Mouse (Mus musculus) adrenal gland, postnatal 14 days (tissue): ENCODE data around the gene Mast1. TPM values are rescaled to one million over a fixed set of nuclear protein-coding genes. Genes with fewer than 3 reads are reported as not detected.

Source experiments
- DNase-seq: peaks from one replicate; pipeline ENCODE4 v3.0.0; 2021; ENCODE audit warnings: mixed read lengths
- total RNA-seq: library from RNA; stranded (reverse); gene quantifications from 2 replicates; pipeline ENCODE4 v1.2.3, GENCODE M21; 2021

Mast1 gene
- total RNA-seq, 1 experiment from 2014 or later = 1.2 TPM

DNA sequence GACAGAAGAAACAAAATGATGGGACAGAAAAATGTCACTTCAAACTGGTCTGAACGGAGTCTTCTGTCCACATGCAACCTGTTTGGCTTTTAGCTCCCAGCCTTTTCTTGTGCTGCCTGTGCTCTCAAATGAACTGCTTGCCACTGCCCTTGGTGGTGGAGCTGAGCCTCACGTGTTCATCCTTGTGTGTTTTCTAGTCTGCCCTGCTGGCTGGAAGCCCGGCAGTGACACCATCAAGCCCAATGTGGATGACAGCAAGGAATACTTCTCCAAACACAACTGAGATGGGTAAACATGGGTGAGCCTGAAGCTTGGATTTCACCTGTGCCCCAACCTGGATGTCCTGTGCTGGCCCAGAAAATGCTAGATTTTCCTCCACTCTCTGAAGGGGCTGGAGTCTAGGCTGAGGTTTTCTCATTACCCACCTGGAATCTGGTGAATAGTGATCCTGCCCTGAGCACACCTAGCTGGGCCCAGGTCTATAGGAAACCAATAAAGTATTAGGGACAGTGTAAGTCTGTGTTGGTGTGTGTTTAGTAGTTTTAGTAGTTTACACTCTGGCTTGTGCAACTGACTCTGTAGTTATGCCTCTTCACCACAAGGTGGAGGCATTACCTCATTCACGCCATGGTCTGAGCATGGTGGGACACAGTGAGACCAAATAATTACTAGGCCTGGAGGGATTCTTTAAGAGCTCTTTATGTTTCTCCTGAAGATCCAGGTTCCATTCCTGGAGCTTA is 36.8 kb upstream of the Mast1 start:
- DNase-seq = peak; percentile 88

DNA sequence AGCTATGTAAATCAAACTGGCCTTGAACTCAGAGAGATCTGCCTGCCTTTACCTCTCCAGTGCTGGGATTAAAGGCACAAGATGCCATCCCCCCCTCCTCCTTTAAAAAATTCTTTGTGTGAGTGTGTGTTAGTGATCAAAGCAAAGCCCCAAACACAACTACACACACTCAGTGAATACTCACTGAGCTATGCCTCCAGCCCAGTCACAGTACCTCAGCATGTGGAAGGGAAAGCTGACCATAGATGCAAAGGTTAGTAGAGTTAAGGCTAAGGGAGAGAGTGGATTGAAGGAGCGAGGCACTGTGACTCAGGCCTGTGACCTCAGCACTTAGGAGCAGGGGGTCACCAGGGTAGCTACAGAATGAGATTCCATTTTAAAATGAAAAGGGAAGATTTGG is 35.9 kb upstream of the Mast1 start:
- no peak for DNase-seq

DNA sequence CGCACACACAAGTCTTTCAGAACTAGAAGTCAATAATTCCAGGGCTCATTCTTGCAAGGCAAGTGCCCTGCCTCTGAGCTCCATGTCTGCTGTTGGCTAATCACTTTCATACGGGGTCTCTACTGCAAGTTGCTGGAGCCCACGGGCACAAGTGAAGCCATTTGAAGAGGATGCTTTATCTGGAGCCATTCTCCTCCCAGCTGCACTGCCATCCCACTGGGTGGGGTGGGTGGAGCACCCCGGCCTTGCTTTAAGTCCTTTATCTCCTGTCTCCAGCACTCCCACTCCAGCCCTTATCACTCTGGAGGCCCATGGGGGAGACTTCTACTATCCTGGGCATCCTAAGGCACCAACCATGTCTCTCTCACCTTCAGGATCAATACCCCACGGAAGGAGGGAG is 33.8 kb upstream of the Mast1 start:
- DNase-seq = no peak

DNA sequence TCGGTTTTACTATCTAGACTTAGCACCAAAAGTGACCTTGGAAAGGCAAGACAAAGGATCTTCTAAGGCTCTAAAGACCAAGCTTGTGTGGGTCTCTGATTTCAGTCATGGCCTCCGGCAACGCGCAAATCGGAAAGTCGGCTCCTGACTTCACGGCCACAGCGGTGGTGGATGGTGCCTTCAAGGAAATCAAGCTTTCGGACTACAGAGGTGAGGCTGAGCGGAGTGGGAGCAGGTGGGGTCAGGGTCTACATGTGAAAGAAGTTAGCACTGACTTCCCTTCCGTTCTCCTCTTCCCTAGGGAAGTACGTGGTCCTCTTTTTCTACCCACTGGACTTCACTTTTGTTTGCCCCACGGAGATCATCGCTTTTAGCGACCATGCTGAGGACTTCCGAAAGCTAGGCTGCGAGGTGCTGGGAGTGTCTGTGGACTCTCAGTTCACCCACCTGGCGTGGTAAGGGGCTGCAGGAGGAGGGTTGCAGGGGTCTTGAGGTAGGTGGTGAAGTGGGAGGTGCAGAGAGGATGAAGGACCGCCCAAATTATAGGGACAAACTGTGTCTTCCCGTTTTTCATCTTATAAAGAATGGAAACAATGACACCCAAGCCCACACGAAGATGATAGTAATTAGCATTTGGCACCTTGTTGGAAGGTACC is 33.1 kb upstream of the Mast1 start:
- no peak for DNase-seq

DNA sequence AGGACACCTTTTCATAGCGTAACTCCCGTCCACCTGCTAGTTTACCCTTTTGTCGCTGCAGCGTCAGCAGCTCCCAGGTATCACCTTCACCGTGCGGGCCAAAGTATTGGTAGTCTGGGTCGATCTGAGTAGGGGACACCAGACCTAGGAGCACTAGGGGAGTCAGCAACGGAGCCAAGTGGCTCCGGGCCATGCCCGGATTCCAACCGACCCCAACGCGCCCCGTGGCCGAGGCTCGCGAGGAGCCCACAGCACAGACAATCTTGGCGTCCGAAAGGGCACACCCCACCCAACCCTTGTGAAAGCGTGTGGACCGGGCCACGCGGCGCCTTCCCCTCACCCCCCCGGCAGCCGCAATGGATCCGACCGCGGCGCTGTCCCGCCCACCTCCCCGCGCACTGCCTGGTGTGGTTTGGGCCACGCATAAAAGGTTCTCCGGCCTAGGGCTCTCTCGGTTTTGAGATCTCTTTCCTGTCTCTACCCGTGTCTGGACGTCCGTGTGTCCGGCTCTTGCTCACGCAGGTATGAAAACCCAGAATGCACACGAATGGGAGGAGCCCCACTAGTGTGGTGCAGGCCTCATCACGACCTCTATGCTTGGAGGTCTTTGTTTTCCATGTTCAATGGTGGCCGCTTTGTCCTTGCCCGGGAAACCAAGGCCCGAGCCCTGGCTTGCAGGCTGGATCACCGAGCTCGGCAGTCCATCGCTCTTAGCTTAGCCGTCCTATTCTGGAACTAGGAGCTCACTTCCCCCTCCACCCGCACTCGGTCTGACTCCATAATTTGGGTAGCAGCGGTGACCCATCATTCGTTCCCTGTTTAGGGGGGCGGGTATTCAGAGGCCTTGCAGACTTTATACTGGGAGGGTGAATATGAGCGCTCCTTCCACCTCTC is 32.3 kb upstream of the Mast1 start, which contains the start of the genes Gm49661, Prdx2 and Rnaseh2a:
Gm49661 (minus strand) TSS at position 193 of the 894 bp plus-strand sequence.
Prdx2 (plus strand) TSS at position 347 of the 894 bp plus-strand sequence.
Rnaseh2a (minus strand) TSS at position 527 of the 894 bp plus-strand sequence.
- peak; percentile 90 for DNase-seq

DNA sequence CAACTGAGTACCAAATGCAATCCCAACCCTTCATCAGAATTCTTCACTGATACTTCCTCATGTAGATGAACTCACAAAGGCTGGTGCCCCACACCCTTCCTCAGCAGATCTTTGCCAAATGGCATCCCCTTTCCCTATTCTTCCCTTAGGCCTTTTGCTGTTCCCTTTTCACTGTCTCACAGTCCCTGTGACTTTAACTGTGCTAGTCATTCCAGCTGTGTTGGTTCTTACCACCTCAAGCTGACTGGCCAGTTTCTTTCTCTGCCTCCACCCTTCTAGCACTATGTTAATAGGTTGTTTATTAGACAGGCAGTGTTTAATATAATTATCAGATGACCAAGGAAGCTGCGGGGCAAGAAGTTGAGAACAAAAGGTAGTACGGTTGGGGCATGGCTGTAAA is 31.5 kb upstream of the Mast1 start:
- DNase-seq = no peak

DNA sequence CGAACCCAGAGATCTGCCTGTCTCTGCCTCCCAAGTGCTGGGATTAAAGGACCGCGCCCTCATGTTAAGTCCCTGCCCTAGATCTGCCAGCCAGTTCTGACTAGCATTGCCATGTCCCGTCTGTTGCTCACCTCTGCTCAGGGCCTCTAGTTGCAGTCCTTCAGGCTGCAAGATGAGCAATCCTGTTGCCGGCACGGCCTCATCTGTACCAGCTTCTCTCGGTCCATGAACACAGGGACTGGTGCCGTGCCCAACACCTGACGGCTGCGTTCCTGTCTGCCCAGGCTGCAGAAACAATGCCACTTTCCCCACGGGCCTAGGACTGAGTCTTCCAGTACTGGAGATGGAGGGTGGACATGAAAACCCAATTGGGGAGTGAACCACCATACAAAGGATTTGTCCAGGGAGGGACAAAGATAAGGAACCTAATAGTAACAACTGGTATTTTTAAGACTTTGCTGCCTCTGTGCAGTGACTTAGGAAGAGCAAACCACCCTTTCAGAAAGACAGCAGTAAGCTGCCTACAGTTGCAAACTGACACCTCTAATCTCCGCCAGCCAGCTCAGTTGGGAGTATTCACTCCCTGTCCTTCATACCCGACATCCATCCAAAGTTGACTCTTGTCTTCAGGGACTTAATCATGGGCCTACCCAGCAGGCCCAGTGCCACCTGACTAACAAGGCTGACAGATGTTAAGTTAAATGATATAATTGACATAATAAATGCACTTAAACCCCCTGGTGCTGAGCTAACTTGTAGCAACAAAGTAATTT is 30.6 kb upstream of the Mast1 start:
- peak; percentile 46 for DNase-seq

DNA sequence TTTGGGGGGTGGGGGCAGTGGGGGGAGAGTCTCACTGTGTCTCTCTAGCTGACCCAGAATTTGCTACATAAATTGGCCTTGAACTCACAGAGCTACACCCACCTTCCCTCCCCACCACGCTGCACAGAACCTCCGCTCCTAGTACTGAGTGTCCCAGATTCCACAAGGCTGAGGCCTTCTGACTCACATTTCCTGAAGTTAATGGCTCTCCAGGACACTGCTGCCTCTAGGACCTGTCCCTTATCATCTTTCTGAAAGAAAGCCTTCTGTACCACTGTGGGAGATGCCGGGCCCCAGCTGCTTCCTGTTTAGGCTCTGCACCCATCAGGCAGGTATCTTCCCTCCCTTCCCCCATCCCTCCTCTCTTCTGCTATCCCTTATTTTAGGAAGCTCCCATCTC is 29.4 kb upstream of the Mast1 start:
- DNase-seq = peak; percentile 73

DNA sequence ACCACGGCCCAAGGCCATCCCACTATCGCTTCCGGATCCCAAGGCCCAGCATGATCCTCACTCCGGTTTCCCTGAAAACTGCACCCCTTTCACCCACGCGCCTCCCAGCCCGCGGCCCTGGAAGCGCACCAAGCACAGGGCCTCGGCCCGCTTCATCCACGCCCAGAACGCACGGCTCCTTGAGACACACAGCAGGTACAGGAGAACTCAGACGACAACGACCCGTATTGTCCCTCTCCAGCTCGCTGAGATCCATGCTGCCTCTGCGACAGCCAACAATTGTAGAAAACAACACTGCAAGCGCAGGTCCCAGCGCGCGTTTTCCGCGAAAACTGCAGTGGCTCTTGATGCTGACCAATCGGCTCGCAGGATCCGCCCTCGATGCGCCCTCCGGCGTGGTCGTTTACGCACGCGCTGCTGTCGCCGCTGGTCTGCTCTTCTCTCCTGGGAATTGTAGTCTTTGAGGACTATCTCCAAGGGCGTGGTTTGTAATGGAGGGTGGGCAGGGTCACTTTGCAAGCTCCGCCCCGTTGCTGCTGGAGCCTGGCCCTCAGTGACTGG is 28.7 kb upstream of the Mast1 start:
- peak; percentile 96 for DNase-seq

DNA sequence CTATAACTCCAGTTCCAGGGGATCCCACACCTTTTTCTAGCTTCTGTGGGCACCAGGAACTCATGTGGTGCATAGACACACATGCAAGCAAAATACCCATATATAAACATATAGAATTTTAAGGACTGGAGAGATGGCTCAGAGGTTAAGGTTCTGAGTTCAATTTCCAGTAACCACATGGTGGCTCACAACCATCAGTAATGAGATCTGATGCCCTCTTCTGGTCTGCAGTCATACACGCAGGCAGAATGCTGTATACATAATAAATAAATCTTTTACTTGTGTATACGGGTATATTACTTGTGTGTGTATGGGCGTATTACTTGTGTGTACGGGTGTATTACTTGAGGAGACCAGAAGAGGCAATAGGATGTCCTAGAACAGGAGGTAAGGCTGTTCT is 26.8 kb upstream of the Mast1 start:
- DNase-seq = no peak

DNA sequence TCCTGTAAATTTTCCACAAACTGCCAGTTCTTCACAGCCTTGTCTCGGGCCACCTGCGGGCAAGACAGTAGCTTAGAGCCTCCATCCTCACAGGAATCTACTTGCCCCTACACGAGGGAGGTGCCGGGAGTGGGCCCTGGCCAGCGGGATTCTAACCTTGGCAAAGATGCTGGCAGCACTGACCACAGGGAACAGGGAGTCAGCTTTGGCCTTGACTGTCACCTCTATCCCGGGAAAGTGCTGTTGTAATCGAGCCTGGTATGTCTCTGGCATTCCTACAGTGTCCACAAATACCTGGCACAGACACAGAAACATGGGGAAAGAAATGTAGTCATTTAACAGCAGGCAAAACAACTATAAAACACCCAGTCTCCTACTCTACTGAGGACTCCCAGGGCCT is 22.7 kb upstream of the Mast1 start:
- peak; percentile 84 for DNase-seq

DNA sequence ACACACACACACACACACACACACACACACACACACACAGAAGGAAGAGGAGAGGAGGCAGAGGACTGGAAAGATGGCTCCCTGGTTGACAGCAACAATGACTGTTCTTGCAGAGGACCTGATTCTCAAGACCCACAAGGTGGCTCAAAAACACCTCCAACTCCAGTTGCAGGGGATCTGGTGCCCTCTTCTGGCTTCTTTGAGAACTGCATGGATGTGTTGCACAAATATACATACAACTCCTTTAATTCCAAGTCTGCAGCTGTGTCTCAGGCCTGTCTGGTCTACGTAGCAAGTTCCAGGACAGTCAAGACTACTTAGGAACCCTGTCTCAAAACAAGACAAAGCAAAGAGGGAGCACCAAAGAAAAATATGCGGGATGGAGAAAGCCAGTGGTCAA is 19.6 kb upstream of the Mast1 start:
- peak; percentile 81 for DNase-seq

DNA sequence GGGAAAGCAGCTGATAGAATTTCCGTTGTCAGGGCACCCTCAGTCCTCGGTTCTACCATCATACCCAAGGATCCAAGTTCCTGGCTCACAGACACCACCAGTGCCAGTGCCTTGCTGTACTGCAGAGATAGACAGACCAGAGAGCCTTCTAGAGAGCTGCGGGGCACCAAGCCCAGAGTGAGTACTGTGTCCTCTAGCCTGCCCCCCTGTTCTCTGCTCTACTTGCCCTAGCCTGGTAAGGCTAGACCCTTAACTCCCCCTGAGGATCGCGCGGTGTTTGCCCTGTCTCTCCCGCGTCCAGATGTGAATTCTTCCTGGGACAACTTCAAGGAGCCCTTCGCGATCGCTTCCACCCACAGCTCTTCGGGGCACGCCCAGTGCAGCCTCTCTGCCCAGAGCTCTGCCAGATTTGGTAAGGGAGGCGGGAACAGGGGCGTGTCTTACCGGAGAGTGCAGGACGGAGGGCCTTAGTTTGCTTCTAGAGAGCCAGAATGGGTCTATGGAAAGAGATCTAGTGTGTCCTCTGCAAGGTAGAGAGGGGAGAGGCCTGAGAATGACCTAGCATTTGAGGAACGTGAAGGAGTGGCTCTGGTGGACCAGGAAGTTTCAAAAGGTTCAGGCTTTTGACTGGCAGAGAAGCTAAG is 15.6 kb upstream of the Mast1 start:
- peak; percentile 80 for DNase-seq

DNA sequence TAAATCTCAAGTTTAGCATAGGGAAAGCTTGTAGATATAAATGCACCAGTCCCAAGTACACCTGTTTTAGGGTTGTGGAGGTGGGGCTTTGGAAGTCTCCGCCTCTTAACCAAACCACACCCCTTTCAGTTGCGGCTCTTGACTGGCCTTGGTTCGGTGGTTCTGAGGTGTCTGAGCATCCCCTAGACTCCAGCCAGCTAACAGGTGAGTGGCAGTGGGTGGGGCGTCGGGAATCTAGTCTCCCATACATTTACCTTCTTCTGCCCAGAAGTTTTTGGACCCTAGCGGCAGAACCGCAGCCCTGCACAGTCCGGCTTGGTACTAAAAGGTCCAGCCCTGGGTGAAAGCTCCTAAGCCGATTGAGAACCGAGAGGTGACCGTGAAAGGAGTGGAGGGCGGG is 12.6 kb upstream of the Mast1 start:
- DNase-seq = no peak

DNA sequence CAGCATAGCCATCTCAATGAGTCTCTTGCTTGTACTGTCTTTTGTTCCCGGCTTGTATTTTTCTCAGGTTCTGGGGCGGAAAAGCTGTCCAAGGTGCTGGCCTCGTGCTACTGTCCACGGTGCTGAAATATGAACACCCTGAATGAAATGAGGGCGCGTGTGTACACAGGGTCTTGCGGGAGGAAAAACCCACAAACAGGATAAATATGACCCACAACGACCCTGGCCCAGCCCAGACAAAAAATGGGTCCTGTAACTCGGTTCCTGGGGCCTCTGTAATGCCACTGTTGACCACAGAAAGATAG is 10.0 kb upstream of the Mast1 start:
- peak; percentile 62 for DNase-seq

DNA sequence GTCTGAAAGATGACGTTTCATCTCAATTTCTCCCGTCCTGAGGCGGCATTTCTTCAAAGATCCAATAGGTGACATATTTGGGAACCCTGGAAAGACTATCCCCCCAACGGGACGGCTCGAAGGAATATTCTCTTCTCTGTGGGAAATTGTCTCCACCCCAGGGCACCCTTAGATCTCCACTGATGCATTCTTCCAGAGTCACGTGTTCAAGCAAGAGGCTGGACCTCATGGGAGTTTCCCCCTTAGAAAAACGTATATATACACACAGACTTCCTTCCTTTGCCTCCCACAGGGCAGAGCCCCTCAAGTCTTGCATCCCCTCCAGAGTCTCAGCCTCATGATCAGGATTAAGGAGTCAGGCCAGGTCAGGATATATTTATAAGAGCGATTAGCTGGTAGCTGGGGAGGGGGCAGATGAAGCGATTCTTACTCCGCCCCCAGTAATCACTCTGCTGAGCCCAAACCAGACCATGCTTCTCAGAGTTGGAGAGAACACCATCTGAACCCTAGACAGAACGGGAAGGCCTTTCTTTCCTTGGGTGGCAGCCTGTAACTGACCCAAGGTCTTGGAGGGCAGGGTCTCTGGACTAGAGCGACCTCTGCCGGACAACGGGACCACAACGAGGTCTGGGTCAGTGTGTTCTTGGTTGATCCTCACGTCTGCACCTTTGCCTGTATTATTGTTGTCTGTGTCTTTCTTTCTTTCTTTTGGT is 9.5 kb upstream of the Mast1 start, which contains the start of gene Rtbdn:
Rtbdn (plus strand) TSS at position 464 of the 713 bp plus-strand sequence.
- DNase-seq = no peak

DNA sequence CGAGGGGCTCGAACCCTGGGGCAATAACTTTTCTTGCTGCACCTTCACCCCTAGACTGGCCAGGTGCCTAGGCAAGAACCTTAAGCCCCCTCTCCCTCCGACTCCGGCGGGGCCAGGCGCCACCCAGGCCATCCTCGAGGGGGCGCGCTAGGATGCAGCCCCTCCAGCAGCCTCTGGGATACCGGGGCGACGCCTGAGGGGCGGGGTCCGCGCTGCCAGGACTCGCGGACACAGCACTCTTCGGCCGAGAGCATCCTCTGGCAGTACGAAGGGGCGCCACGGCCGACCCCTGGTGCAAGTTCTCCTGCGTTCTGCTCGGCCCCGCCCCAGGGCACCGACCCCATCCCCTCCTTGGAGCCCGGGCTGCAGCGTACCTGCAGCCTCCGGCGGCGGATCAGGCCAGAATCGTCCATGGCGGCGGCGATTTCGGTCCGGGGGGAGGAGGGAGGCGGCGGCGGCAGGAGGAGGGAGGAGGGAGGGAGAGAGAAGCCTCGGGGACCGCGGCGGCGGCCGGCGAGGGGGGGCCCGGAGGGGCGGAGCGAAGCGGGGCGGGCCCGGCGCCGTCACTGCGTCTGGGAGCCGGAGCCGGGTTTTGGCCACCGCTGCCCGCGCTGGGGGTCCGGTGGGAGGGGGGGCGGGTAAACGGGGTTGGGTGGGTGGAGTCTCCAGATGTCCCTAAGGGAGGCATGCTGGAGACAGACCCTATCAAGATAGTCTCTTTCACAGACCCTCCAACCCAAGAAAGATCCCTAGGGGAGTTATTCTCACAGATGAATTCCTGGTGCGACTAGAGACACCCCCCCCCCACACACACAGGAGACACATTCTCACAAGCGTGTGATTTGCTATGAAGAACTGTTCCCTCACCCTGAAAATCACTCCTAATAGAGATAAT is 8.7 kb upstream of the Mast1 start:
- peak; percentile 22 for DNase-seq

DNA sequence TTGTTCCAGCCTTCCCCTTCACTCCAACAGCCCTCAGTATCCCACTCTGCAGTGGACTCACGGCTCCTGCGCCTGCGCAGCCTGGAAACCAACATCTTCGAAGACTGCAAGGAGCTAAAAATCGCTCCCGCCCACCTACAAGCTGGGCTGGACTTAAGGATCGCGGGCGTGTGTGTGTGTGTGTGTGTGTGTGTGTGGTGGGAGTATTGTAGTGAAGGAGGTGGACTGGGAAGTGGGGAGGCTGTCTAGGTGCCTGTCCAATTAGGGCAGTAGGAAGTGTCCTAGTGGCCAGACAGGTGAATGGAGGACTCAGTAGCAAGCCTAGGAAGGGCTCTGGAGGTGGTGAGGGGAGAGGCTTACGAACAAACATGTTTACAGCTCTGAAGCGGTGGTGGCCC is 8.1 kb upstream of the Mast1 start:
- no peak for DNase-seq

DNA sequence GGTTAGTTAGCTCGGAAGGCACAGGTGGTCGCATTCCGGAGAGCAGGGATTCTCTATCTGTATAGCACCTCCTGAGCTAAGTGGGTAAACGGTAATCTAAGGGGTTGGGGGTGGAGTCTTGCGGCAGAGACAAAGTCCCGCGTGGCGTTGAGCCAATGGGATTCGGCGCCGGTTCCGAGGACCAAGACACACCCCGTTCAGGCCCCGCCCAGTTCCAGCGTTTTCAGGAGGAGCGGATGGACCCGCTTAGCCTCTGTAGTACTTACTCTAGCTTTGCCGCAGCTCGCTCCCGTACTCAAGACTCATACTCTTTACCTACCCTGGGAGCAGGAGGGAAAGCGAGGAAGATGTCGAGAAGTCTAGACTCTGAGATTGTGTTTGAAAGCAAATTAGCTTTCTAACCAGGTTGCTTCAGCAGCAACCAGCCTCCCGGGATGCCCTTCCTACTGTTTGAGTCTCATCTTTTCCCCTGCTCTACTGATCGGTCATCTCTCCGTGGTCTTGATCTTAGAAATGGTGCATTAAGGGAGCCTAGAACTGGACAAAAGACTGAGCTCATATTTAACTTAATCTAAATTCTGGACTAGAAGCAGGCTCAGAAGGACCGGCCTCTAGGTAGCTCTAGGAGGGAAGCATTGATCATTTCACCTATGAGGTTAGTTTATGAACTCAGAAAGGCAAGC is 7.5 kb upstream of the Mast1 start:
- DNase-seq = peak; percentile 65
